Mouse (Mus musculus) limb, embryonic 10.5 days (tissue): ENCODE results near the gene Il17c. TPM values are rescaled to one million over a fixed set of nuclear protein-coding genes. Genes with fewer than 3 reads are reported as not detected.

Experiments used
- DNase-seq: peaks from one replicate; pipeline ENCODE4 v3.0.0-alpha.2; 2017; ENCODE audit warnings: low spot score
- H3K27ac ChIP-seq: fragments of 300-500 bp; sonication (generic); 2 replicates; pipeline ENCODE4 v1.5.1; 2016; ENCODE audit warnings: mild to moderate bottlenecking
- H3K27me3 ChIP-seq: fragments of 300-500 bp; sonication (generic); 2 replicates; pipeline ENCODE4 v1.6.1; 2016; ENCODE audit warnings: low read depth, mild to moderate bottlenecking; ENCODE audit not compliant: poor library complexity, severe bottlenecking
- H3K36me3 ChIP-seq: fragments of 300-500 bp; sonication (generic); 2 replicates; pipeline ENCODE4 v1.6.1; 2016; ENCODE audit warnings: mild to moderate bottlenecking, moderate library complexity
- H3K4me1 ChIP-seq: fragments of 300-500 bp; sonication (generic); 2 replicates; pipeline ENCODE4 v1.6.1; 2016
- H3K4me3 ChIP-seq: fragments of 300-500 bp; sonication (generic); 2 replicates; pipeline ENCODE4 v1.5.1; 2016; ENCODE audit warnings: mild to moderate bottlenecking, moderate library complexity
- H3K9me3 ChIP-seq: fragments of 300-500 bp; sonication (generic); replicated peaks from 2 replicates; pipeline ENCODE4 v1.6.1; 2016; ENCODE audit warnings: mild to moderate bottlenecking
- WGBS: fragments of 180-500 bp; shearing (Covaris S2); methylation state at CpG from one replicate; pipeline ENCODE4 v1.1.7; 2016; 5-methylcytosine and 5-hydroxymethylcytosine counted together
- microRNA-seq: library from miRNA; unstranded; fragments of <30 nt; microRNA quantifications from one replicate; pipeline ENCODE4, GENCODE M21; 2017
- polyA plus RNA-seq: library from polyadenylated mRNA; unstranded; fragments of >200 nt; fragmentation: Nextera tagmentation; extraction: Ambion mirVana; gene quantifications from 2 replicates; pipeline ENCODE4 v1.2.1, GENCODE M21; 2016

Gene Il17c
- polyA plus RNA-seq, 1 experiment from 2014 or later, result 0.28 TPM

GRCm38 (mm10) chr8:122467816-122468215 is 46.0 kb downstream of the Il17c start:
- DNase-seq, result no peak
- H3K4me1 ChIP-seq, result peaks cover 22% of the 10 kb centered on the region
- no peak overlapping the region for H3K27ac ChIP-seq
- peaks cover 7% of the 10 kb centered on the region for H3K27me3 ChIP-seq
- H3K4me3 ChIP-seq, result no peak overlapping the region
- H3K9me3 ChIP-seq, result no peaks in the 10 kb centered on the region
- WGBS, result 87% methylated on average over 13 of the region's 13 CpGs
- H3K36me3 ChIP-seq, result peaks cover 61% of the 10 kb centered on the region

- H3K27ac ChIP-seq, result no peak overlapping the region
- no peak for DNase-seq
- no peak overlapping the region for H3K4me3 ChIP-seq
- H3K9me3 ChIP-seq, result no peaks in the 10 kb centered on the region
- peaks cover 75% of the 10 kb centered on the region for H3K36me3 ChIP-seq
- no peaks in the 10 kb centered on the region for H3K27me3 ChIP-seq
- WGBS, result 79% methylated on average over 6 of the region's 6 CpGs
- H3K4me1 ChIP-seq, result peaks cover 12% of the 10 kb centered on the region
These were observed 47.6 kb downstream of the Il17c start for GRCm38 (mm10) chr8:122469407-122469806.

GRCm38 (mm10) chr8:122469965-122470364 is 48.1 kb downstream of the Il17c start:
- H3K36me3 ChIP-seq, result peaks cover 75% of the 10 kb centered on the region
- DNase-seq, result no peak
- H3K4me3 ChIP-seq, result no peak overlapping the region

GRCm38 (mm10) chr8:122470691-122471090 is 48.9 kb downstream of the Il17c start:
- Histone ChIP-seq H3K4me3 (no peak overlapping the region), H3K27me3 (no peaks in the 10 kb centered on the region), H3K27ac (no peak overlapping the region), H3K9me3 (no peaks in the 10 kb centered on the region), H3K36me3 (peaks cover 73% of the 10 kb centered on the region), H3K4me1 (peaks cover 13% of the 10 kb centered on the region)
- DNase-seq, result no peak
- WGBS, result 86% methylated on average over 5 of the region's 5 CpGs

More at GRCm38 (mm10) chr8:122469965-122470364, 48.1 kb downstream of the Il17c start:
- Histone ChIP-seq H3K9me3 (no peaks in the 10 kb centered on the region), H3K27me3 (no peaks in the 10 kb centered on the region), H3K27ac (no peak overlapping the region), H3K4me1 (peaks cover 12% of the 10 kb centered on the region)
- WGBS, result 81% methylated on average over 10 of the region's 10 CpGs

Small RNA genes within 50 kb of the gene (microRNA-seq; reads per million reads assigned to microRNA genes)
- gene Gm24366, result not detected

Other genes starting within 250 kb of the Il17c start
- gene Zfpm1, start 139.9 kb upstream of the Il17c start, polyA plus RNA-seq, result 1.3 and 1.5 TPM in 2 replicates
- not detected in 2 replicates for gene Trhr2, start 61.3 kb upstream of the Il17c start, polyA plus RNA-seq
- 84.2 and 86.1 TPM in 2 replicates for gene Zc3h18, start 45.4 kb upstream of the Il17c start, polyA plus RNA-seq
- gene Cyba, start 10.9 kb downstream of the Il17c start, polyA plus RNA-seq, result 79.8 and 82.8 TPM in 2 replicates
- gene Mvd, start 21.4 kb downstream of the Il17c start, polyA plus RNA-seq, result 64.6 and 64.9 TPM in 2 replicates
- not detected in 2 replicates for gene Snai3, start 38.7 kb downstream of the Il17c start, polyA plus RNA-seq
- gene Rnf166, start 54.0 kb downstream of the Il17c start, polyA plus RNA-seq, result 33.1 and 41.4 TPM in 2 replicates
- 80.3 and 81.8 TPM in 2 replicates for gene Ctu2, start 54.1 kb downstream of the Il17c start, polyA plus RNA-seq
- 10.7 and 11.8 TPM in 2 replicates for gene Piezo1, start 129.3 kb downstream of the Il17c start, polyA plus RNA-seq
- 68.9 and 75.6 TPM in 2 replicates for gene Cdt1, start 146.0 kb downstream of the Il17c start, polyA plus RNA-seq
- gene Aprt, start 154.9 kb downstream of the Il17c start, polyA plus RNA-seq, result 285 and 308 TPM in 2 replicates
- 4.0 and 5.7 TPM in 2 replicates for gene Galns, start 189.4 kb downstream of the Il17c start, polyA plus RNA-seq
- 49.4 and 51.5 TPM in 2 replicates for gene Trappc2l, start 189.6 kb downstream of the Il17c start, polyA plus RNA-seq
- gene Pabpn1l, start 200.7 kb downstream of the Il17c start, polyA plus RNA-seq, result not detected in 2 replicates